Mouse (Mus musculus) right cerebral cortex, postnatal 14 days (tissue): ENCODE measurements around the gene Pou5f1.

Experiments
- DNase-seq: peaks from one replicate; pipeline ENCODE4 v3.0.0; 2022

Gene Pou5f1

DNA sequence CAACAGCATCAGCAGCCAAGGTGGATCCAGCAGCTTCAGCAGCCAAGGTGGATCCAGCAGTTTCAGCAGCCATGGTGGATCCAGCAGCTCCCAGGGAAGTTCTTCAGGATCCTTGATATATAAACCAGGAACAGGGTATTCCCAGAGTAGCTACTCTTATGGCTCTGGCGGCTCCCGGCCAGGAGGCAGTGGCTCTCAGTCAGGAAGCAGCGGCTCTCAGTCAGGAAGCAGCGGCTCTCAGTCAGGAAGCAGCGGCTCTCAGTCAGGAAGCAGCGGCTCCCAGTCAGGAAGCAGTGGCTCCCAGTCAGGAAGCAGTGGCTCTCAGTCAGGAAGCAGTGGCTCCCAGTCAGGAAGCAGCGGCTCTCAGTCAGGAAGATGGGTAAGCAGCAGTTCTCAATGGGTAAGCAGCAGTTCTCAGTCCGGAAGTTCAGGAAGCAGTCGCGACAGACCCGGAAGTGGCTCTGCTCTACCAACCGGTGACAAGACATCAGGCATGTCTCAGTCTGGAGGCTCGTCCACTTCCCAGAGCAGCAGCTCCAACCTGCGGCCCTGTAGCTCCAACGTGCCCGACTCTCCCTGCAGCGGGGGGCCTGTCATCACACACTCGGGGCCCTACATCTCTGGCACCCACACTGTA is 49.1 kb downstream of the Pou5f1 start:
- DNase-seq, result no peak

DNA sequence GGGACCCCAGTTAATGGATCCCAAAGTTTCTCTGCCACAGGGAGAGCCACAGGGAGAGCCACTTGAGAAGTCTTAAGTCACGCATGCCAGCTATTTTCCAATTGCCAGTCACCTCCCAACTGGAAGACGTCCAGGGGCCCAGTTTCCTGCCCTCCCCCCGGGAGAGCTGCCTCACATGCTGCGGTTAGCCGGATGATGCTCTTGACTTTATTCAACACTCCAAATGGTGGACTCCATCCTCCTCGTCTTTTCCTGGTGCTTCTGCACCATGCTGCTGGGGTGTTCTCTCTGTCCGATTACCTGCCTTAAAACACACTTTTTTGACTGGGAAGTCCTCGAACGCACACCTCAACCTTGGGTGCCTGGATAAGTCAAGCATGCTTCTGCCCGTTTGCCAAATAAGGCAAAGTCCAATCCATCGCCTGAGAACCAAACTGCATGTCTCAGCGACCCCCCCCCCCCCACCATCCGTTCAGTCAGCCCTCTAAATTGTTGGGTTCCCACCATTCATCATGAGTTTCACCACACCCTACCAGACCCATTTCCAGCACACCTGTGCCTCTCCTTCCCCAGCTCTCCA is 50.5 kb downstream of the Pou5f1 start:
- no peak for DNase-seq

DNA sequence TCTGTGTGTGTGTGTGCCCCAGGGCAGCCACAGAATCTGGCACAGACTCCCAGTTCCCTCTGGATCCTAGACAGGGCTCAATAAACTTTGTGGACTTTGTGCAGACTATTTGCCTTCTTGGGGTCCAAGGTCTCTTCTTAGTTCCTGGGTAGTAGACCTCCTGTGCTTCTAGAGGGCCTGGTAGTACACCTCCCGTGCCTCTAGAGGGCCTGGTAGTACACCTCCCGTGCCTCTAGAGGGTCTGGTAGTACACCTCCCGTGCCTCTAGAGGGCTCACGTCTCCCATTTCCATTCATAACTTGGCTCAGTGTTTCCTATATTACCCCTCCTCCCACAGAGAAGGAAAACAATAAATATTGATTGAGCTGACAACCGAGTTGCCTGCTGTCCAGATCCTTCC is 51.0 kb downstream of the Pou5f1 start:
- peak; percentile 53 for DNase-seq

DNA sequence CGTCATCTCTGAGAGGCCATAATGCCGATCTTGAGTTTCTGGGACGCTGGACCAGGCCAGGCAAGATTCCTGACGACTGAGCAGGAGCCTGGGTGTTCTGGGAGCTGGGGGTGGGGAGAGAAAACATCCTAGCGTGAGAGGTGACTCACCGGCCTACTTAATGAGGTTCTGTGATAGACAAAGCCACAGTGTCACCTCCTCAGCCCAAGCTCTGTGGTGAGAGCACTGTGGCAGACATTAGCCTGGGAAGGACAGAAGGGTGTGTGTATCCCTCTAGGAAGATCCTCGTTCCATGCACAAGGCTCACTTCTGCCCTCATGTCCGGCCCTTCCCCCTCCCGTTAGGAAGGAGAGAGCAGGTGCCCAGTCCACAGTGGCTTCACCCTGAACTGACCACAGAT is 51.5 kb downstream of the Pou5f1 start:
- no peak for DNase-seq

DNA sequence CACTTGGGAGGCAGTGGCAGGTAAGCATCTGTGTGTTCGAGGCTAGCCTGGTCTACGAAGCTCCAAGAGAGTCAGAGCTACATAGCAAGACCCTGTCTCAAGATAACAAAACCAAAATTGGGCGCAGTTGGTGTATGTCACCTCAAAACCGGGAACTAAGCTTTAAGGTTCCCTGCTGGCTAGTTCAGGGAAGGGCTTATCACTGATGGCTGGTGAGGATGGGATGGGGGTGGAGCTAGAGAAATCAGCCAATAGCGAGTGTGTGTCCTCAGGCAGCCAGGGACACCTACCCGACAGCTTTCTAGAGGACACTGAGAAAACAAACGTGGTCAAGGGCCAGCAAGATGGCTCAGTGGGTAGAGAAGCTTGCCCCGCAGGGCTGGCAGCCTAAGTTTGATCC is 52.4 kb downstream of the Pou5f1 start:
- DNase-seq, result no peak
